Mouse (Mus musculus): Measurements from ENCODE around the gene 1810062G17Rik.

Gene 1810062G17Rik

DNA sequence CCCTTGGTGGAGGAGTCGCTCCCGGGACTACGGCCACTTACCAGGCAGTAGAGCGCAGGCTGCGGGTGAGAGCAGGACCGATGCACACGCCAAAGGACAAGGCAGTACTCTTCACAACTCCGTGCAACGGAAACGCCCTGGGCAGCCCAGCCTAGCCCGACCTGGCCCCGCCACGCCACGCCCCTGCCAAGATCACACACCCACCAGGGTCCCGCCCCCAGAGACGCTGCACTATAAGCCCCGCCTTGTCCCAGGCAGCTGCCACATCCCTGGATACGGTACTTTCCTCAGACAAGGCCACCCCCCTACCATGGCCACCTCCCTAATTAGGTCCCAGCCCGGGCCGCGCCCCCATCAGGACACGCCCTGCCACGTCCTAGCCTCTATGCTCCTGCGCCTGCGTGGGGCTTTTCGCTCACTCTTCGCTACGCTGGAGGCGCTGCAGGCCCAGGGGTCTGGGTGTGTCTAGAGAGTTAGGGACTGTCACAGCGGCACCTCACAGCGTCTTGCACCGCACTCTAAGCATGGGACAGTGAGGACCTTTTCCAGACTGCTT lies at the start of gene 1810062G17Rik, which contains the start of gene Anxa5:
1810062G17Rik (plus strand) TSS at position 406 of the 556 bp plus-strand sequence.
Anxa5 (minus strand) TSS at position 363 of the 556 bp plus-strand sequence.
- DNase-seq (ENCODE audit: low read depth, low spot score): peak; percentile 90

DNA sequence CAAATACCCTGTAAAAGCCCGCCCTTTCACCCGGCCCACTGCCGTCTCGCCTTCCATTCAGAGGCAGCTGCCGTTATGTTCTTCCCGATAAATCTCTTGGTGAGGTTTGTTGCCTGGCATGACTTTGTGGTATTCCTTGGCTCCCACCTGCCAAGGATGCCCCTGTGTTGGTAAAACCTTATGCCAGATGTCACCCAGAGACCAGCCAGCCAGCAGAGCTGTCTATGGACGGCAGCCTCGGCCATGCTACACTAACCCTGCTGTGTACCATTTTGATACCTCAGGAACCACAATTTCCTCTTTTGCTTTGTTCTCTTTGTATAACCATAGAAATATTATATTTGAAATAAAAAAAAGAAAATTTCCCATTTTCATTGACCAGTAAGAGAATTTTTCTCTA lies 48.4 kb upstream of the 1810062G17Rik start:
- no peak for DNase-seq (ENCODE audit: low read depth, low spot score)

GRCm38 (mm10) chr3:36430360-36430759 lies 45.4 kb upstream of the 1810062G17Rik start:
- no peak for DNase-seq (ENCODE audit: low read depth, low spot score)

- no peak for DNase-seq (ENCODE audit: low read depth, low spot score)
These were observed 35.5 kb upstream of the 1810062G17Rik start for GRCm38 (mm10) chr3:36440280-36440679.

- DNase-seq (ENCODE audit: low read depth, low spot score): peak; percentile 56
These were observed 33.3 kb upstream of the 1810062G17Rik start for GRCm38 (mm10) chr3:36442426-36442825.

DNA sequence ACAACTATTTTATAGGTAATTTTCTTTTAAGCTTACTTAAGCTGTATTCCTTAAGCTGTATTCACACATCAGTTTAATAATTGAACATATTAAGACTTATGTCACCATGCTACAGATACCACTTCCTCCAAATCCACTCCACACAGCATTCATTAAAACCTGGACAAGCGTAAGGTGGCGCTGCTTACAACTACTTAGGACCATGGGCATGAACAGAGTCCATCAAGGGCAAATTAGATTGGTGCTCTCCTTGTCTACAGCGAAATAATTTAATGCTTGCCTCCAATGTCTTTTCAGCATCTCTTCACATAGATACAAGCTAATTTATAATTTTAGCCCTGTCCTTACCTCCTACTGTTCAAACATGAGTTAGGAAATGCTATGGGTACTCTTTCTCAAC lies 29.7 kb upstream of the 1810062G17Rik start:
- DNase-seq (ENCODE audit: low read depth, low spot score): no peak

DNA sequence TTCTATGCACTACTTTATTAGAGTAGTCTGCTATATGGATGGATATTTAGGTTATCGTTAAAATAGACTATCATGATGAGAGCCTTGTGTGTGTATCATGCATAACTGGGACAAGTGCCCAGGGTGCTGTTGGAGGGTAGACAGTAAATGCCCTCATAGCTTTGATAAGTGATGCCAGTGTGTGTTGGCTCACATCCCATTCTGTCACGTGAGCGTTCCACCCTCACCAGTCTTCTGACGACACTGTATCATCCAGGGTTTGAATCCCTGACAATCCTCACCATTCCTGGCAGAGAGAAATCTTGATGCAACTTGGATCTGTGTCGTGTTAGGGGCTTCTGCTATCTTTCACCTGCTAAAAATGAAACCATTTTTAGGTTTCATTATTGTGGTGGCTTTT lies 29.2 kb upstream of the 1810062G17Rik start:
- no peak for DNase-seq (ENCODE audit: low read depth, low spot score)

- DNase-seq (ENCODE audit: low read depth, low spot score): no peak
These were observed 28.8 kb upstream of the 1810062G17Rik start for GRCm38 (mm10) chr3:36446918-36447317.

DNA sequence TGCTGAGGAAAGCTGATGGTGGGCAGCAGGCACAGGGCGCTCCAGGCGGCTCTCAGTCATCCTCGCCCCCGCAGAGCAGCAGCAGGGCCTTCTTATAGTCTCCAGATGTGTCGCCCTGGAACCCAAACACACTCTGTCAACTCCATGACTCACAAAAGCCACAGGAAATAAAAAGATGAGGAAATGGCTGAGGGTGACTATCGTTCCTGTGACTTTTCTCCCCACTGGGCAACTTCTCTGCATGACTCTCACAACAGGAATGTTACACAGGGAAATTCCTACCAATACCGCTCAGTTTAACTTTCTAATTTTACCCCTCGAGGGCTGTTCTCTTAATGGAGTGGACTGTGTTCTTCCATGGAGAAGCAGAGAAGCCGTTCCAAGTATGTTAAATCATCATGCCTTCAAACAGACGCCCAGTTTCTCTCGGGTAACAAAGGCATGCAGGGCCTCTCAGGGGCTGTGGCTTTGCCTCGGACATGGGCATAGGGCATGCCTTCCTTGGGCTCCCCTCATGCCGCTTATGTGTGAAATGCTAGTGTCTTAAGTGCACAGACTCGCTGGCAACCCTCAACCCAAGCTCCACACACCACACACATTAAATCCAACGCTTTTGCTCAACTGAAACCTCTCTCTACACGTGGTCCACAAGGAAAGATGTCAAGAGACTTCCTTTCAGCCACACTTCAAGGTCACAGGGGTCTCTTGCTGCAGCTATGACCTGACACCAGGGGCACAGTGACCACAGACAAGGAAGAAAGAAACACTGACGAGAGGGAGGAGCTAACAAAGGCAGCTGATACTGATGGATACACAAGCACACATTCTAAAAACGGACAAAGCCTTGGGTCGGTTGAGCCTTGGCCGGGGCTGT lies 26.2 kb upstream of the 1810062G17Rik start:
- DNase-seq (ENCODE audit: low read depth, low spot score): no peak

DNA sequence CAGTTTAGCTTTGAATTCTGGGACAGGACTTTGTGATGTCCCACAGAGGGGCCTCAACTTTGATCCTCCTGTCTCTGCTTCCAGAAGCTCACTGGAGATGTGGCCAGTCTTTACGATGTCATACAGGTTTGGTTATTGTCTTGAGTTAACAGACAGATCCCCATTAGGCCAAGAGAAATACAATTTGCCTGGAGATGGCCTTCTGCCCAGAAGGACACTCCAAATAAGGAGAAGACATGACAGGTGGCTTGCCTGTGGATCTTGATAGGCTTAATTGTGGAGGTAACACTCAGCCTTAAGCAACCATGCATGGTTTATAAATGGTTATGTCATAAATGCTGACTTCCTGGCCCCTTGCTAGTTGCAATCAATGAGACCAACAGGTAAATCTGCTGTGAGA lies 23.2 kb upstream of the 1810062G17Rik start:
- DNase-seq (ENCODE audit: low read depth, low spot score): no peak

DNA sequence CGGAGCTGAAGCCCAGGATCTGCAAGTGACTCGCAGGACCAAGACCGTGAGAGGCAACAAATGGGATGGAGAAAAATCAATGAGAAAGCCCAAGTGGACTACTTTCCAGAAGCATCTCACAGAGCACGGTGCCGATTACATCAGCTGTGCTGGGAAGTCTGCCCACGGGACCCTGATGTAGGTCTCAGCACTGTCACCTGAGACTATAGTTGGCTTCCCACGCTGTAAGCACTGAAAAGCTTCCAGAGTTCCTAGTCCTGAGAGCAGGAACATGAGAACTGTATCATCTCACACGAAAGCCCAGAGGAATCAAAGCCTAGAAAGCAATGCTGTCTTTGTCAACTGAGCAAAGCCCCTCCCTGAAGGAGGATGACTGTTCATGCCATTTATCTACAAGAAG lies 20.6 kb upstream of the 1810062G17Rik start:
- no peak for DNase-seq (ENCODE audit: low read depth, low spot score)

GRCm38 (mm10) chr3:36455566-36455965 lies 20.2 kb upstream of the 1810062G17Rik start:
- DNase-seq (ENCODE audit: low read depth, low spot score): no peak

DNA sequence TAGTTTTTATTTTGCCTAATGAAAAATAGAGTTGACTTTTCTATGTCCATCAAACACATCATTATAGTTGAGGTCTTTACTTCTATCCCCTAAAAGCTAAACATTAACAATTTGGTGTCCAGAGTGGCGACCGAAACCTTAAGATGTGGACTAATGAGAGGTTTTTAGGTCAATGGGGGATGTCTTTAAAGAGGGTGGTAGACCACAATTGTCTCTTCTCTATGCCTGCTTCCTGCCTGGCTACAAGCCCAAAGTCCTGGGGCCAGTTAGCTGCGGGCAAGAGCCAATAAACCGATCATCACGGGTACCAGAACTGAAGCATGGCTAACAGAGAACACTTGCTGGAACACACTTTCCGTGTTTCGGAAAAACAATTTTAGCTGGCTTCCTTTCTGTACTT lies 15.0 kb upstream of the 1810062G17Rik start:
- DNase-seq (ENCODE audit: low read depth, low spot score): no peak

DNA sequence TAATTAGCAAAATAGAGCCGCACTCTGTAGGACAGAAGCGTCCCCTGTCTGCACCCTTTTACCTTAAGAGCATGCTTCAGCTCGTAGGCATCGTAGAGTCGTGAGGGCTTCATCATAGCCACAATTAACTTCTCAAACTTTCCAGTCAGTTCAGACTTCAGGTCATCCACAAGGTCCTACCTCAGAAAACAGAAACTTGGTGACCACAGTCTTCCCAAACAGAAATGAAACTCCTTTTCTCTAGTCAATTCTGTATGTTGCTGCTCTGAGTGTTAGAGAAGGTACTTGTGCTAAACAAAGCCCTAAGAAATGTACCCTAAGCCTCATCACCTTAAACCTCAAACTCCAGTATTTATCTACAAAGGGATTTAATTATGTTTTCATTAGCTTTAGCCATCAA lies 13.9 kb upstream of the 1810062G17Rik start:
- DNase-seq (ENCODE audit: low read depth, low spot score): no peak

DNA sequence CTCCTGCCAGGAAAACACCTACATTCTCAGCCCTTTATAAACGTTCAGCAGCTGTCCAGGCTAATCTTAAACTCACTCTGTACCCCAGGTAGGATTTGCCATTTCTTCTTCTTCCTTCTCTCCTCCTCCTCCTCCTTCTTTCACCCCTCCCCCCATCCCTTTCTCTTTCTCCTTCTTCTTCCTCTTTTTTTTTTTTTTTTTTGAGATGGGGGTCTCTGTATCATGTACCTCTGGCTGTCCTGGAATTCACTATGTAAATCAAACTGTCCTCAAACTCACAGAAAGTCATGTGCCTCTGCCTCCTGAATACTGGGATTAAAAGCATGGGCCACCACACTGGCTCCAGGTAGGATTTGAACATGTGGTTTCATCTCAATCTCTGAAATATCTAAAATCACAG lies 13.4 kb upstream of the 1810062G17Rik start:
- DNase-seq (ENCODE audit: low read depth, low spot score): no peak

DNA sequence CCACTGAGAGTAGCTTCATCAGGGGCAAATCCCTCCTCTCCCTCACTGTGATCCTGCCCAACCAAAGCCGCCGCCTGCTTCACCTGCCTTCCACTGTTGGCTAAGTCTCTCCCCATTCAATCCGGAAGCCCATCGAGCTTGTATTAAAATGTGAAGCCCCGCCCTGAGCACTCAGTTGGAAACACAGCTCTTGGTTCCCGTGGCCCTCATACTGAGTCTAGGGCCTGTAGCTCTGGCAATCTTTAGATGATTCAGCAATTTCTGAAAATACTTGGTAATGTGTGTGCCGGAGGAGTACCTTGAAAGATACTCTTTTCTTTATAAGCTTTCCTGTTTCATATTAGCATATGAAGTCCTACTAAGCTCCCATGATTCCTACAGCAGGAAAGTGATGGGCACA lies 10.2 kb upstream of the 1810062G17Rik start:
- no peak for DNase-seq (ENCODE audit: low read depth, low spot score)

DNA sequence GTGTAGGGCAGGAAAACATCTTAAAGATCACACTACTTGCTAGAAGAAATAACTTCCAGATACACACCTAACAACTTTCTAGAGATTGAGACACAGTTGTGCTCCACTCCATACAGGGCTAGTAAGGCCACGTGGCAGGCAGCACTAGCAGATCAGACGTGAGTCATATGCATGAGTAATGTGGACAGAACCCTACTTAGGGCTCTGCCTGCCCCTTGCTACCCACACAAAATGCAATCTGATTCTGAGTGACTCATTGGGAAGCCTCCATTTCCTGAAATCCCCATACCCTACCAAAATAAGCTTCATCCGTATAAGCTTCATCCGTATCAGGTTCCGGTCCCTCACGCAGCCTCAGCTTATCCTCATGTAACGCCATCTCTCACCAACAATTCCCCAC lies 8.1 kb upstream of the 1810062G17Rik start:
- no peak for DNase-seq (ENCODE audit: low read depth, low spot score)

DNA sequence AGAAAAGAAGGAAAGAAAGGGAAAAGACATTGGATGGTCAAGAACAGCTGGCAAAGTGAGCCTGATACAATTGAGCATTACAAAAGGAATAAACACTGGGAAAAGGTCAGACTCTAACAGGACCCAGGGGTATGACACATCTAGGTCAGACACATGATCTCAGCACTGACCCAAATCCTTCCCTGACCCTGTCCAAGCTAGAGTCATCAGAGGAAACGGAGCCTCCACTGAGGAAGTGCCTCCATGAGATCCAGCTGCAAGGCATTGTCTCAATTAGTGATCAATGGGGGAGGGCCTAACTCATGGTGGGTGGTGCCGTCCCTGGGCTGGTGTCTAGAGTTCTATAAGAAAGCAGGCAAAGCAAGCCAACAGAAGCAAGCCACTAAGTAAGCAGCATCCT lies 6.9 kb upstream of the 1810062G17Rik start:
- no peak for DNase-seq (ENCODE audit: low read depth, low spot score)

DNA sequence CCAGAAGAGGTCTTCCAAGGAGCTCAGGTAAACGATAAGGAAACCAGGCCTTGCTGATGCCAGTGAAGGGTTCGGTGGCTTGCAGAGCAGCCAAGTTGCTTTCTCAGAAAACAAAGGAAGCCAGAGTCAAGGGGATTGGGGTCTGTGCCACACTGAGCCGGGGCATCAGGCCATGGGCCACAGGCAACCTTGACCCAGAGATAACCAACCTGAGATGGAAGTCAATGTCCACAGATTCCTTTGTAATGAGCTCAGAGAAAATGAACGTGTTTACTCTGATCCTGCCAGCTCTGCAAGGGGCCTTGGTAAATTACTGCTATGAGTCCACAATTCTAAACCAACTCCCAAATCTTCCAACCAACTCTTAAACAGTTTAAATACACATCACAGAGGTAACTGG lies 3.9 kb upstream of the 1810062G17Rik start:
- no peak for DNase-seq (ENCODE audit: low read depth, low spot score)

GRCm38 (mm10) chr3:36473222-36473621 lies 2.5 kb upstream of the 1810062G17Rik start:
- DNase-seq (ENCODE audit: low read depth, low spot score): no peak

- DNase-seq (ENCODE audit: low read depth, low spot score): no peak
These were observed 1.3 kb upstream of the 1810062G17Rik start for GRCm38 (mm10) chr3:36474421-36474820.

- no peak for DNase-seq (ENCODE audit: low read depth, low spot score)
These were observed 726 bp upstream of the 1810062G17Rik start for GRCm38 (mm10) chr3:36474938-36475483.
